Mouse (Mus musculus): ENCODE results near the gene Caap1.

The Caap1 gene

GRCm38 (mm10) chr4:94515366-94515765 lies 41.2 kb downstream of the Caap1 start:
- ATAC-seq (ENCODE audit: low TSS enrichment) = no peak

- peak; percentile 87 for ATAC-seq (ENCODE audit: low TSS enrichment)
Measured at GRCm38 (mm10) chr4:94476749-94477399, 79.7 kb downstream of the Caap1 start.

GRCm38 (mm10) chr4:94473286-94473685 lies 83.3 kb downstream of the Caap1 start:
- no peak for ATAC-seq (ENCODE audit: low TSS enrichment)

DNA sequence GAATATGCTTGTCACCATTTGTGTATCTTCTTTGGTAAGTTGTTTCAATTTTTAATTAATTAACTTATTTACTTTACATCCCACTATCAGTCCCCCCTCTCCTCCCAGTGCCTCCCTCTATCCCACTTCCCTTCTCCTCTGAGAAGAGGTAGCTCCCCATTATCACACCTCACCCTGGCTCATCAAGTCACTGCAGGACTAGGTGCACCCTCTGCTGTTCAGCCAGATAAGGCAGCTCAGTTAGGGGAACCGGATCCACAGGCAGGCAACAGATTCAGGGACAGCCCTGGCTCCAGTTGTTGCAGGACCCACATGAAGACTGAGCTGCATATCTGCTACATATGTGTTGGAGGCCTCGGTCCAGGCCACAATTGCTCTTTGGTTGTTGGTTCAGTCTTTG lies 97.2 kb downstream of the Caap1 start:
- no peak for ATAC-seq (ENCODE audit: low TSS enrichment)

DNA sequence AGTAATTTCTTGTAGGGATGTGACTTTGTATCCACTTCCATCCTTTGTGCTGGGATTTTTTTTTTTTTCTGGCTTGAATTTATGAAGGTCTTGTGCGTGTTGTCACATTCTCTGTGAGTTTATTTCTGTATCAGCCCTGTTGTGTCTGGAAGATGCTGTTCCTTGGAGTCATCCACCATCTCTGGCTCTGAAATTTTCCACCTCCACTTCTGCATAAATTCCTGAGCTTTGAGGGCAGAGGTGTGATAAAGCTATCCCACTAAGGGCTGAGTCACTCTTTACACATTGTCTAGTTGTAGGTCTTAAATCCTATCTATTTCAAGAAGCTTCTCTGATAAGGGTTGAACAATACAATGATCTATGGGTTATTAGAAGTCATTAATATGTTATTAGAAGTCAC lies 101.7 kb downstream of the Caap1 start:
- ATAC-seq (ENCODE audit: low TSS enrichment) = peak; percentile 99

Measured in frontal cortex, adult (tissue).